ENCODE assay signal across 20 mouse cellular contexts in the genomic region with DNA sequence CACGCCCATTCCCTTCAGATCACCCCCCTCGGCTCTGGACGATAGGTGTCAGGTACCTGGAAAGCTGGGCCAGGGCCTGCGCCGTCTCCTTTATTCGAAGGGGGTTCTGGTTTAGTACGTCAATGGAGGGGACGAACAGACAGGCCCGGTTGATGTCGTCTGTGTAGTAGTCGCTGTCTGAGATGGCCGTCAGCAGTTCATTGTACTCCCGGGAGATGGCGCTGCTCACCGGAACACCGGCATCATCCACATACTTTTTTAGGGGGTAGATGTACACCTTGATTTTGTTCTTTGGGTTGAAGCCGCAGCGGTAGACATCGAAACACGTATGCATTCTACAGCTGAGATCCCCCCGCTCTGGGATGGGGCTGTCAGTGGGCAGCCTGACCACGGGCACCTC. TPM values are rescaled to one million over a fixed set of nuclear protein-coding genes. Genes with fewer than 3 reads are reported as not detected.
"Had no signal": no experiment of that assay in that cellular context is flagged by ENCODE, and none has a peak within 500 bp of the region (broad histone marks: within the 10 kb centered on the region; RNA-seq: fewer than 3 reads in every experiment).

No protein-coding gene starts in this region.

- H3K27me3 ChIP-seq: liver, embryonic 13.5 days had no signal

- H3K9ac ChIP-seq: liver, embryonic 13.5 days had no signal

- H3K27ac ChIP-seq: kidney, postnatal 0 days; layer of hippocampus, adult 2 months; left cerebral cortex, adult 2 months; liver, embryonic 13.5 days; stomach, postnatal 0 days had no signal

- H3K9me3 ChIP-seq: liver, embryonic 13.5 days had no signal

- H3K4me3 ChIP-seq: layer of hippocampus, adult 2 months; left cerebral cortex, adult 2 months; liver, embryonic 13.5 days had no signal

- DNase-seq: kidney, postnatal 25 days; layer of hippocampus, postnatal 36 days; liver, embryonic 13.5 days; lung, adult 2 months; lung, postnatal 14 days; lung, postnatal 4 days; midbrain, embryonic 14.5 days; right cerebral cortex, postnatal 4 days; thymus, adult 18-20 months; thymus, postnatal 4 days had no signal

RNA-seq across cellular contexts. Expression of a gene that starts 55.6 kb away (rescaled TPM):
- polyA plus RNA-seq: kidney, embryonic 14.5 days; kidney, postnatal 0 days; limb, embryonic 11.5 days; liver, adult 2 months; liver, embryonic 16.5 days; lung, adult 2 months; lung, embryonic 16.5 days; neural tube, embryonic 11.5 days; stomach, postnatal 0 days had no signal
